Mouse (Mus musculus): ENCODE measurements at regions not wholly inside any gene's neighbourhood (a gene's known extent, or its start where the extent isn't known, plus 50 kb on each side); places are given as distances from the start of the nearest gene placed in this dataset.

DNA sequence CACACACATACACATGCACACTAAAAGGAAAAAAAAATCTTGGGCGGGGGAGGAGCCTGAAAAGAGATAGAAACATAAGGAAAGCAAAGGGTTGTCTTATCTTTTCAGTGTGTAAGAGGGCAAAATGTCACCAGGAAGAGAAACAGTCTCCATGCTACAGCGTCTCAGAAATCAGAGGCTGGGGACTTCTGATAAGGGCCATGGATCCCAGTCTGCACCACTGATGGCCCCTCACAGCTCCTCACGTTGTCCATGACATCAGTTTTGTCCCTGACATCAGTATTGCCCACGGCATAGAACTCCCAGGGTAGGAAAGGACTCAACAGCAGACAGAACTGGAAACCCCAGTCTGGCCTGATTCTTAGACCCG lies 135.0 kb downstream of the 2410131K14Rik start:
- DNase-seq (ENCODE audit: low spot score in 2 of 2): no peak

DNA sequence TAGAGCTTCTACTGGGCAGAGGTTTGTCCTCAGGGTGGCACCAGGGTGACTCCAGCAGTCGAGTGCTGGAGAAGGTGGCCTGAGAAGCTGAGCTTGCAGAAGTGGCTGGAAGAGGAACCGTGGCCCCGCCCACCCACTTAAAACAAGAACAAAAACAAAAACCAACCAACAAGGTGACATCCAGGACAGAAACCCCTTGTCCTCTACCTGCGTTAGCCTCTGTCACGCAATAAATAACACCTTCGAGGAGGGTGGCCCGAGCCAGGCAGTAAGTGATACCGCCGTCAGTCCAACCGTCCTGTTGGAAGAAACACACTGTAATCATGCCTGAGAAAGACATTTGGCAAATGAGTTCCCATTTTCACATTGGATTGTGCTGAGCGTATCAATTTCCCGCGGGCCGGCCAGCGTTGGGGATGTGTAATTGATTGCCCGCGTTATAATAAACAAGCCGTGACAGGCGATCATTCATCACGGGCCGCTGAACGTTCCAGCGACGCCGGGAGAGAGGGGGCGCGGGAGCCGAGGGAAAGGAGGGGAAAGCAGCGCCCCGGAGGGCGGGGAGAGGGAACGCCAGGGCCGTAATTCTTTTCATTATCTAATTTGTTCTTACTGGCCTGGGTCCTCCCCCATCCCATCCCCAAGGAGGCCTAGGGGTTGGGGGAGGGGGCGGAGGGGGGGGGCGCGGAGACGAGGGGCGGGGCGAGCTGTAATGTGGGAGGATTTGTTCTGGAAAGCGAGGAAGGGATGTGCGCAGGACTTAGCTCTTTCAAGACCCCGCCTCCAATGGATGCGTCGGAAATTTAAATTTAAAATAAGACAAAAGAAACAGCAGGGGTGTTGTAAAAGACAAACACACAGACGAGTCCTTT lies 135.6 kb downstream of the 2410131K14Rik start:
- DNase-seq (ENCODE audit: low spot score in 2 of 2): peak in 1 of 2 experiments; percentile 67

DNA sequence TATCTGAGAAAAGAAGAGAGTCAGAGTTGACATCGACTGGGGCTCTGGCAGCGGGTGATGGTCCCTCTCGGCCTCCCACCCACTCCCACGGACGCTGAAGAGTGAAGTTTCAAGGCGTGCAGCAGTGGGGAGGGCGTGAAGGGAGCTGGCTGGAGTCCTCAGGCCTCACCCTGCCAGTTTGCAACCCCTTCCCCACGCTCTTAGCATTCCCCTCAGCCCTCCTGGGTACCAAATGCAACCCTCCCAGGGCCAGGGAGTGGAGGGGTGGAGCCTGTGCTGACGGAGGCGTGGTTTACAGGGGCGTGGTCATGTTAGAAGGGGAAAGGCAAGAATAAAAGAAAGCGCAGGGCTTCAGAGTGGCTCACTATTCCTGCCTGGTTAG lies 136.3 kb downstream of the 2410131K14Rik start:
- DNase-seq (ENCODE audit: low spot score in 2 of 2): peak; percentile 61 to 82

DNA sequence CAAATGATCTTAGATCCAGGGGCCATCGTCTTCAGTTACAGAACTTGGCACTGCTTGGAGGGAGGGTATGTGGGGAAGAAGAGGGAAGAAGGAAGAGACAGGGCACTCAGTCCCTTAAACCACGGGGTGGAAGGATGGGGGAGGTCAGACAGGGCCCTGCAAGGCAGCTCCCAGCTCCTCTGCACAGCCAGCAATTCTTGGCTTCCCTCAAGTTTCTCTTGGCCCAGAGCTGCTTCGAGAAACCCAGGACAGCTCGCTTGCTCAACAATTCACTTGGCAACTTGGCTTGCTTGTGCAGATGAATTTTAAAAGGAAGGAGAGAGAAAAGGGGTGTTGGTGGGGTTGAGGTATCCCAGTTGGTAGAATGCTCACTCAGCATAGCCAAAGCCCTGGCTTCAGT lies 141.1 kb downstream of the 2410131K14Rik start:
- DNase-seq (ENCODE audit: low spot score in 2 of 2): no peak

DNA sequence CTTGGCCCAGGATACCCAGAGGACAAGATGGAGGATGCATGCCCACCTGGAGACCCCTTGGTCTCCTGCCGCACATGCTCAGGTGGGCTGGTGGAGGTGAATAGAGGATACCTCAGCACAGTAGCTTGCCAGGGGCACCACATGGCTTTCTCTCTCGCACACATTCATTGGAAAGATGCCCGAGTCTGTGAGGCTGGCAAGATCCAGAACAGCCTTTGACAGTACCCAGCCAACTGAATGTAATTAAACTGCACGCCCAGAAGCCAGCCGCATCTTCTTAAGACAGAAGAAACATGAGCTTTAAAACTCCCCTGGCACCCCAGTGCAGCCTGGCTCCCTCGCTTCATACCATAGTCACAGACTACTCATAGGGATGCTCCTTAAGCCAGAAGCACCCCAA lies 143.4 kb downstream of the 2410131K14Rik start:
- DNase-seq (ENCODE audit: low spot score in 2 of 2): no peak

DNA sequence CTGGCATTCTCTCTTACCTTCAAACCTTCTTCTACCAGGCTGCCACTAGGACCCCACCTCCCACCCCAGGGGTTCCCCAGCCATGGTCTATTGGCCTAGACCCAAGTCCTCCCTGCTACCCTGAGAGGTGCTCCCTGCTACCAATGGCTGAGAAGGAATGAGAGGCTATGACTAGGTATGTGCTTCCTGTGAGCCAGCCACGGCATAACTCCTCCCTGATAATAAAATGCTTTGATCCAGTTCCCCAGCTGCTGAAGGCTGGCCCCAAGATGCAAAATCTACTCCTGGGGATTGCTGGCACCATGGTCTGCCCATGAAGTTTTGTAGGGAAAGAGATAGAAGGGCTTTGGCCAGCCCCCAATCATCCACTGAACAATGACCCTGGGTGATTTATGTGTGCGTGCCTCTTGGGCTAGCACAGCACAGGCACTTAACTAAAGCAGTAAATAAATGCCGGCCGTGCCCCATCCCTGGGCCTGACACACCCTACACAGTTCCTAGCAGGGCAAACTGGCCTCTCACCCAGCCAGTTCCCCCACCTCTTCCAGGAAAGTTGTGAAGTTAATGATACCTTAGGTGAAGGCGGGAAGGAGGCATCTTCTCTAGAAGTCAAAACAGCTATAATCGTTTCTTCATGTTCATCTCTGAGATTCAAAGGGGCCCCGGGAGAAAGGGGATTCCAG lies 145.8 kb downstream of the 2410131K14Rik start:
- no peak for DNase-seq (ENCODE audit: low spot score in 2 of 2)

DNA sequence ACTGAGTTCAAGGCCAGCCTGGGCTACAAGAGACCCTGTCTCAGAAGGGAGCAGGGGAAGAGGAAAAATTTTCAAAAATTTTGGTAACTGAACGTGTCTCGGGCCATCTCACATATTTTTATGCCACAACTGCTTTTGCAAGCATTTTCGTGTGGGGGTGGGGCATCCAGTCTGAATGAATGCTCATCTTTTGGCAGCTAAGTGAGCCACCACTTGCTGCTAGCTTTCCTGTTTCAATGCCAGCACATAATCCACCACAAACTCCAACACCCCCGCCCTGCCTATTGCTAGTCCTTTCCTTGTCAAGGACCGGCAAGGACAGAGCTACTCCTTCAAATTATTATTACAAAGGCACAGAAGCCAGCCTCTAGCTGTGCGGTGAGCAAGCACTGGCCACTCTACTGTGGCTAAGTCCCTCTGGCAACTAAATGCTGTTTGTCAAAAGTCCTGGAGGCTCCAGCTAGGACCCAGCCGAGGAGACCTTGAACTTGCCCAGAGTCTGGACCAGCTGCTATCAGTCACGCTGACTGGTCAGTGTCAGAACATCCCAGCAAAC lies 148.0 kb downstream of the 2410131K14Rik start:
- DNase-seq (ENCODE audit: low spot score in 2 of 2): no peak

DNA sequence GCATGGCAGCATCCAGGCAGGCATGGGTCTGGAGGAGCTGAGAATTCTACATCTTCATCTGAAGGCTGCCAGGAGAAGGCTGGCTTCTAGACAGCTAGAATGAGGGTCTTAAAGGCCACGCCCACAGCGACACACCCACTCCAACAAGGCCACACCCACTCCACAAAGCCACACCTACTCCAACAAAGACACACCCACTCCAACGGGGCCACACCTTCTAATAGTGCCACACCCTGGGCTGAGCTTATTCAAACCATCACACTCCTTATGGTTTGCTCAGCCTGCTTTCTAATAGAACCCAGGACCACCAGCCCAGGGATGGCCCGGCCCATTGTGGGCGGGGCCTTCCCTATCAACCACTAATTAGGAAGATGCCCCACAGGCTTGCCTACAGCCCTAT lies 149.0 kb downstream of the 2410131K14Rik start:
- DNase-seq (ENCODE audit: low spot score in 2 of 2): no peak

DNA sequence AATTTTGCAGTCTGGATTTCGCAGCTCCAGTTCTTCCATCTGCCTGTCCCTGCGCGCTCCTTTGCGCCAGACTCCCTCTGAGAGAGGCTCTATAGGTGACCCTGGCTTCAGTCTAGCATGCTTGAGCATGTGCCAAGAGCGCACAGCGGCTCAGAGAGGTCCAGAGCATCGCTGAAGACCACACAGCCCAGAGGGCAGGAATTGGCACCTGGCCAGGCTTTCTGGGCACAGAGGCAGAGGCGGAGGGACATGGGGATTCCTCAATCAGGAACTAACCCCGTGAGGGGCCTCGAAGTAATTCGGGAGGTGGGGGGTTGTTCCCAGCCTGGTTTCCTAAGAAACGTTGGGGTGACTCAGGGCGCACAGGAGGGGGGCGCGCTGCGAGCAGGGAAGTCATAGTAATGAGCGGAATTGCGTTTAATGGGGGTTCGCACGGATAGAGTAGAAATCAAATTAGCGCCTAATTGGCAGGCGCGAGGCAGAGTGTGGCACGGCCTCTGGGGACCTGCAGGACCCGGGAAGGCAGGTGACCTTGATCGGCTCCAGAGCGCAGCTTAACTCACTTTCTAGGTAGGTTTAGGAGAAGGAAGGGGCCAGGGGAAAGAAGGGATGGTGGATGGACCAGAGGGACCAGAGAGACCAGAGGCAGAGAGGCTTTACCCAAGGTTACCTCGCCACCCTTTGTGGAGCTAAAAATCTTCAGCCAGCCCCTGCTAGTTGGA lies 151.1 kb downstream of the 2410131K14Rik start:
- DNase-seq (ENCODE audit: low spot score in 2 of 2): no peak

DNA sequence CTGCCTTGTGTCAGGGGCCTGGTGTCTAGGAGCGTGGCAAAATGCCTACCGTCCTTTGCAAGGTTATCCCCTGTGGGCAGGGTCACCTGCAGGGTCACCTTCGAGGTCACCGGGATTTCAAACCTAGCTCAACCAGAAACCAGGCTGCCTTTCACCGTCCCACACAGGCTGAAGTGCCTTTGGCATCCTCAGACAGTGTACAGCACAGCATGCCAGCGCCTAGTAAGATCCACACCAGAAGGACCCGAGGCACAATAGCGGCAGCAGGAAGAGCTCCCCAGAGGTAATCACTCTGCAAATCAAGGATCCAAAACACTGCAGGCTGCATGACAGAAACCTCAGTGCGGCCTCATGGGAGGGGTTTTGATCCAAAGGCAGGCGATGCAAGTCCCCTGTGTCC lies 155.9 kb downstream of the 2410131K14Rik start:
- no peak for DNase-seq (ENCODE audit: low spot score in 2 of 2)

DNA sequence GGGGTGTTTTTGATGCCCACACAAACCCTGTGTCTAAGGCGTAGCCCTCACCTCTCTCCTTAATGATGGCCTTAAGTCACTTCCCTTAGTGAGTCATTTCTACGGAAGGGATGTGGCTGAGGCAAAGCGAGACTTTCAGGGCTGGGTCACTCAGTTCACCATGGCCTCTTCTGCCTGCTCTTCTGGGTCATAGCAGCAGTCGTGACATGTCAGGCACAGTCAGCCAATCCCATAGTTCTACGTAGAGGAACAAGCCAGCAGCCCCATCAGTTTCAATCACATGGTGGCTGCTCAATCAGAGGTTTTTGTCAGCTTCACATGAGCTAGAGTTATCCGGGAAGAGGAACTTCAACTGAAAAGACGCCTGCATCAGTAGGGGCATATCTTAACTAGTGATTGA lies 156.1 kb upstream of the Med13l start:
- no peak for DNase-seq (ENCODE audit: low spot score in 2 of 2)

DNA sequence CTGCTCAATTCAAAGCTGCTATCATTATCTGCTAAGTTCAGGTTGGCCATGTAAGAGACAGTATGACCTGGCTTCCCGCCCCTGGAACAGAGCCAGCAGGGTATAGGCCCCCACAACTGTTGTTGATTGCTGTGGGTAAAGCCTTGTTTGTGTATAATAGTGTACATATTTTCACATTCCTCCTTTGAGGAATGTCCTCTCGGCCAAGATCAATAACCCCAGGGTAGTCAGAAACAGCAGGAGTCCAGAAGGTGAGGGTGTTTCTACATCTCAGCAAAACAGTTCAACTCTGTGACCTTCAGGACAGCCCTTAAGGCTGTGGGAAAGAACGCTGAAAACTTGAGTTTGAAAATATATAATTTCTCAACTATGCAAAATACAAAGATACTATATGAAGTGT lies 155.1 kb upstream of the Med13l start:
- DNase-seq (ENCODE audit: low spot score in 2 of 2): no peak

DNA sequence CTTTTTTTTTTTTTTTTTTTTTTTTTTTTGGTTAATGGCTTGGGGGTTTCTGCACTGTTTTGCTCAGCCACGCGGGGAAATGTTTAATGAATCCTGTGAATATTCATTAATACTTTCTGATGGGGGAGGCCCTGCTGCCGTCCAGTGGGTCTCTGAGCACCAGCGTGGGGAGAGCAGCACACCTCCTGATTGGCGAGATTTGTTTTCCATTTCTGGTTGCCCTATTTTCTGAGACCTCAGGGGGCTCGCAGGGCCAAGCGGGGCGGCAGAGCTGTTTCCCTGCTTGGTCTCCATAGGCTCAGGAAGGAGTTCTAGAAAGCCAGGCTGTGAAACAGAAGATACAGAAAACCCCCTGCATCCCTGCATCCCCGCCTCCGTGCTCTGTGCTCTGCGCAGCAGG lies 153.0 kb upstream of the Med13l start:
- no peak for DNase-seq (ENCODE audit: low spot score in 2 of 2)

DNA sequence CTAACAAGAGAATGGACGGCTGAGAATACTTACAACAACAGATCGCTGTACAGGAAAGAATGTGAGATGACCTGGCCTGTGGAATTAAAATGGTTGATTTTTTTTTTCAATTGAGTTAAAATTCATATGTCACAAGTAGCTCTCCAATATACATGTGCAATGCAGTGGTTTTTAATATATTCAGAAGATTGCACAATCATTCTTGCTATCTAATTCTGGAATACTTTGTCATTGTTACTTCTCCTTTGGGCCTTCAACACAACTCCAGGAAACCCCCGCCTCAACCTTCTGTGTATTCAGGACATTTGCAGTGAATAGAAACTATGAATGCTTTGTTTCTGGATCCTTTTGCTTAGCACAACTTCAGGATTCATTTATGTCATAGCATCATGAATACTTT lies 152.5 kb upstream of the Med13l start:
- DNase-seq (ENCODE audit: low spot score in 2 of 2): no peak

DNA sequence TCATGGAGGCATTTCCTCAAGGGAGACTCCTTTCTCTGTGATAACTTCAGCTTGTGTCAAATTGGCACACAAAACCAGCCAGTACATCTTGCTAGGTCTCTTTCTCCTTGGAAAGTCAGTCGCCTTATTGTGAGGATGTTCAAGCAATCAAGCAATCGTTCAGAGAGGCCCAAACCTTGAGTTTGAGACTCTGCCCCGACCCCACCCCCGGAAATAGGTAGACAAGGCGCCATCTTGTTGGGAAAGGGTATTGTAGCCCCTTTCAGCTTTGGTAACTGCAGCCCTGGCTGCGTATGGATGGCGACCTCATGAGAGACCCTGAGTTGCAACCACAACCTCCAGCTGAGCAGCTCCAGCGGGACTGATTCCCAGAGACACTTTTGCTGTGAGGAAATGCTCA lies 151.7 kb upstream of the Med13l start:
- no peak for DNase-seq (ENCODE audit: low spot score in 2 of 2)

DNA sequence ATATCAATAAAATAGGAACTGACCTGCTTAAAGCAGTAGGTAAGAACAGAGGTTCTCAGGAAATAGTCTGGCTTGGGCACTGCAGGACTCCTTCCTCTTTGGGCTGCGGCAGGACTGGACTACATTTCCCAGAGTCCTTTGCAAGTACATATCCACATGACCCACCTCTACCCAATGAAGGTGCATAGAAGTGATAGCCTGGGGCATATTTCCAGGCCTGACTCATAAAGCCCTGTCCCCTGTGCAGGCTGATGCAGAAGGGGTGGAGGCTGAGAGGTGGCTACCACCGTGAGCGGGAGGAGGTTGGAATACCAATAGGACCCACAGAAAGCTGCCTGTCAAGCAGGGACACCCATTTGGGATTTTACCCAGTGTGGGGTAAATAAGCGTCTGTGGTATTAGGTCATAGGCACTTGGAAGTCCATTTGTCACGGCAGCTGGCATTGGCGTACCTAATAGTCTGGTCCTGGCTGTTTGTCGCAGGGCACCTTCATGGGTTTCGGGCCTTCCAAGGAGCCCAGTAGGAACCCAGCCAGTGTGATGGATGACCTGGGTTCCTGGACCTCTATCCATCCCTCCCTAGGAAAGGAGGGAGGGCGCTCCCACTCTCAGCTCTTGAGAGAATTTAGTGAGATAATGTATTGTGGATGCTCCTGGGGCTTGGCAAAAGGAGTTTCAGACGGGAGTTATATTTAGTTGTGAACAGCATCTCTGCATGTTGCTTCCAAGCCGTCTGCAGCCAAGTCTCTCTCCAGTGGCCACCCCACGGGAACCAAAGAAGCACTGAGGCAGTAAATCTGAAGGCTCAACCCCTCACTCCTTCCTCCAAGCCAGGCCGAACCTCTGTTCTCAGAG lies 146.8 kb upstream of the Med13l start:
- peak in 1 of 2 experiments; percentile 57 for DNase-seq (ENCODE audit: low spot score in 2 of 2)

DNA sequence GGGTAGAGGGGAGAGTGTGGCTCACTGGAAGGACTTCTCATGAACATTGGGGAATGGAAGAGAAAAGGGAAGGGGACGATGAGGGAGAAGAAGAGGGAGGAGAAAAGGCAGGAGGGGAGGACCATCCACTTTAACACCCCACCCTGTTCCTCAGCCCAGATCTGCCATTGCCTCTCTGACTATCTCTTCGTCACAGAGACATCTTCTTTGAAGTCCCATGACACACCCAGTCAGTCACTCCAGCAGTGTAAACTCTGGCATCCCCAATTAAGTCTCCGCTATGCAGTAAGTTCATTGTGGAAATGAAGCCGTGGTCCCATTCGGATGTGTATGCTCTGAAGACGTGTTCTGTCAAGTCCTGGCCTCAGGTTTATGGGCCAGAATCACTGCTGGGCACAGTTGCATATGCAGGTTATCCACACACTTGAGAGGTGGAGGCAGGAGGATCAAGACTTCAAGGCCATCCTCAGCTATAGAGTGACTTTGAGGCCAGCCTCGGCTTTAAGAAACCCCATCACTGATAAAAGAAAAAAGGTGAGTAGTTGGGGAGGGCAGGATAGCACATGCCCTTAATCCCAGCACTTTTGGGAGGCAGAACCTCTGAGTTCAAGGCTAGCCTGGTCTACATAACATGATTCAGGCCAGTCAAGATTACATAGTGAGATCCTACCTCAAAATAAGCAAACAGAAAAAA lies 141.0 kb upstream of the Med13l start:
- DNase-seq (ENCODE audit: low spot score in 2 of 2): peak in 1 of 2 experiments; percentile 39

DNA sequence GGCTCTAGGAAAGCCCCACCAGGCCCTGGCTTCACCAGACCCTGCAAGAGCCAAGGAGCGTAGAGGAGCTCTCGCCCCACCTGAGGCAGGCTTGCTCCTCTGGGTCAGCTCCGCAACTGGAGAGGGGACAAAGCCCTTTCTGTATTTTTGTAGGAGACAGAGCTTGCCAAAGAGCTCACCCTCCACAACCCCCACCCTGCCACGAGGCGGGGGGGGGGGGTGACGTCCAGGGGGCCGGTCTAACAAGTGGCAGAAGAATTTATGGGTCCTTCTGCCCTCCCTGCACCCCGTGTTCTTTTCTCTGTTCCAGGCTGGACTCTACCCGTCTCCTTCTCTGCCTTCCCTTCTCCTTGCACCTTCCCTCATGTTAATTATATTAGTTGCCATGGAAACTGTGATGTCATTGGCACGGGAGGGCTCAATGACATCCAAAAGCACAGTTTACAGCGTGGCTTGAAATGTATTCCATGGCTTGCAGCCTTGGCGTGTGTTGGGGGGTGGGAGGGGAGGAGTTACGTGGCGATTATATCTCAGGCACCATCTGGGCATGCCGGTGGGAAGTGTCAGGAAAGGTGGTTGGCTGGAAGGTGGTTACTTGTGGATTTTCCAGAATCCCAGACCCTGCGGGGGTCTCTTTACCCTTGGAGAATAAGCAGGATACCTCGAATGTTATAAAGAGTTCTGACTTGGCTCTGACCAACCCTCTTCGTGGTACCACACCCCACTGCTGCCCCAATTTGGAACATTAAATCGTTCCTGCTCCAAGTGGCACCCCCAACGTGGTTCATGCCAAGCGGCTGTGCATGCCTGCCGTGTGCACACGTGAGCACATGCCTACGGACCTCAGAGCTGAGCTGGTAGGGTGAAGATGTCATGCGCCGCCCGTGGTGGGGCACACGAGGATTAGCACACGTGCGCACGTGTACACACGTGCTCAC lies 138.3 kb upstream of the Med13l start:
- DNase-seq (ENCODE audit: low spot score in 2 of 2): peak in 1 of 2 experiments; percentile 11

DNA sequence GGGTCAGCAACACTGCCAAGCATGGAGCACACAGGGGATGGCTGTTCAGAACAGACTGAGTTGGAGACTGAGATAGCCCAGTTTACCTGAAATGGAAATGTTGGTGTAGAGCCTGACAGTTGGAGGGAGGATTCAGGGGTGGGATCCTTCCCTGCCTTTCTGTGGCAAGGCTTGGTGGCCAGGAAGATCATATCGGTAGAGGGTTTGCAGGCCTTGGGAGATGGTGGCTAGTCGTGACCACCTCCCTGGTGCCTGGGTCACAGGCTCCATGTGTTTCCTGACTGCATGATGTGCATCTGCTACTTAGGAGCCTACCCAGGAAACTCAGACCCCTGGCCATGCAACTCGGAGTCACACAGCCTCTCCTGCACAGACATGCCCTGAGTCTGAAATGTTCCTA lies 136.3 kb upstream of the Med13l start:
- DNase-seq (ENCODE audit: low spot score in 2 of 2): peak in 1 of 2 experiments; percentile 10

All from spleen, postnatal 10 days (tissue).